In the genomic region with DNA sequence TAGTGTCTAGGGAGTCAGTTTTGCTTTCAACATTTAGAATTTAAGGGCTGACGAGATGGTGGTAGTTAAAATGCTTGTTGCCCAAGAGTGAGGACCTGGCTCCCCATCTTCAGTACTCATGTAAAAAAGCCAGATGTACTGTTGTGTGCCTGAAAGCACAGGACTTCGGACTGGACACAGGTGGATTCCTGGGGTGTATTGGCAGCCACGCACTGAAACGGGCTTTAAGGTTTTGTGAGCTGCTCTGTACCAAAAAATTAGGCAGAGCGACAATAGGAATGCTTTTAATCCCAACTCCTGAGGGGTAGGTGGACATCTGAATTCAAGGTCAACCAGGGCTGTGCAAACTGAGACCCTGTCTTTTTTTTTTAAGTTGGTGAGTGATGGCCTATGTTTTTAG, we compare ENCODE assay signal across 9 mouse cellular contexts. TPM values are rescaled to one million over a fixed set of nuclear protein-coding genes. Genes with fewer than 3 reads are reported as not detected.
DNase-seq lines count a peak whose midpoint lies in the region; ATAC-seq and TF ChIP-seq lines count a peak whose summit lies in the region.
"Had no signal": no experiment of that assay in that cellular context is flagged by ENCODE, and none has a peak within 500 bp of the region (broad histone marks: within the 10 kb centered on the region; RNA-seq: fewer than 3 reads in every experiment).

No protein-coding gene starts in this region.

- TF ChIP-seq EP300 in heart, adult 2 months (IDR thresholded peaks at IDR 0.05; ENCODE audit: insufficient read depth, low read depth, low read length) = no peak

- no peaks in the 10 kb centered on the region for H3K27me3 ChIP-seq in heart, embryonic 12.5 days (replicated peaks)
- H3K27me3 ChIP-seq in heart, adult 2 months (ENCODE audit: control insufficient read depth, insufficient read depth, low read length) = no peaks in the 10 kb centered on the region
- H3K27me3 ChIP-seq in G1E (ENCODE audit: insufficient read depth, low read length) = no peaks in the 10 kb centered on the region
- no peaks in the 10 kb centered on the region for H3K27me3 ChIP-seq in hindbrain, embryonic 10.5 days (ENCODE audit: insufficient read depth, poor library complexity, severe bottlenecking)
- H3K27me3 ChIP-seq in liver, embryonic 16.5 days (ENCODE audit: control insufficient read depth, insufficient read depth, low read depth, low read length) = no peaks in the 10 kb centered on the region
- H3K27me3 ChIP-seq: Patski had no signal

- peak overlapping the region; percentile 95; the same call in 1 of the 2 replicates for H3K9ac ChIP-seq in heart, embryonic 12.5 days
- H3K9ac ChIP-seq in heart, adult 2 months (ENCODE audit: low read depth, low read length) = no peak overlapping the region
- H3K9ac ChIP-seq in liver, embryonic 16.5 days (ENCODE audit: low read depth, low read length) = peak overlapping the region; percentile 97

- peak overlapping the region; percentile 93; the same call in 1 of the 2 replicates for H3K4me3 ChIP-seq in heart, embryonic 12.5 days
- no peak overlapping the region for H3K4me3 ChIP-seq in heart, adult 2 months
- peak overlapping the region; percentile 91; the same call in 1 of the 2 replicates for H3K4me3 ChIP-seq in G1E (ENCODE audit: low read depth, low read length)
- peak overlapping the region; percentile 88 for H3K4me3 ChIP-seq in hindbrain, embryonic 10.5 days
- H3K4me3 ChIP-seq in liver, embryonic 16.5 days (ENCODE audit: low read depth, low read length) = peak overlapping the region; percentile 97

- peaks cover 13% of the 10 kb centered on the region for H3K36me3 ChIP-seq in heart, embryonic 12.5 days
- peaks cover 6% of the 10 kb centered on the region for H3K36me3 ChIP-seq in heart, adult 2 months (ENCODE audit: control insufficient read depth, insufficient read depth, low read length)
- peaks cover 51% of the 10 kb centered on the region for H3K36me3 ChIP-seq in G1E (replicated peaks)
- peaks cover 16% of the 10 kb centered on the region for H3K36me3 ChIP-seq in hindbrain, embryonic 10.5 days
- peaks cover 3% of the 10 kb centered on the region for H3K36me3 ChIP-seq in liver, embryonic 16.5 days (ENCODE audit: control insufficient read depth, insufficient read depth)

- H3K4me2 ChIP-seq in heart, embryonic 12.5 days = peak overlapping the region; percentile 94
- peak overlapping the region; percentile 93 for H3K4me2 ChIP-seq in liver, embryonic 16.5 days (ENCODE audit: low read depth, low read length)

- H3K9me3 ChIP-seq in heart, embryonic 12.5 days (replicated peaks) = no peaks in the 10 kb centered on the region
- no peaks in the 10 kb centered on the region for H3K9me3 ChIP-seq in G1E (replicated peaks)
- H3K9me3 ChIP-seq in hindbrain, embryonic 10.5 days = no peaks in the 10 kb centered on the region
- H3K9me3 ChIP-seq in liver, embryonic 16.5 days (replicated peaks; ENCODE audit: control insufficient read depth, low read length) = no peaks in the 10 kb centered on the region

- DNase-seq in heart, adult 2 months = no peak
- no peak for DNase-seq in G1E (ENCODE audit: low spot score)
- no peak for DNase-seq in hindbrain, embryonic 10.5 days (ENCODE audit: low spot score)
- DNase-seq in ovary, postnatal 36 days (ENCODE audit: low spot score) = no peak
- no peak for DNase-seq in left cerebral cortex, postnatal 10 days (ENCODE audit: extremely low spot score in 1 of 2, low spot score in 2 of 2)

- peaks cover 31% of the 10 kb centered on the region for H3K4me1 ChIP-seq in heart, embryonic 12.5 days (replicated peaks)
- H3K4me1 ChIP-seq in heart, adult 2 months (ENCODE audit: control insufficient read depth, insufficient read depth, low read length) = peaks cover 11% of the 10 kb centered on the region
- peaks cover 42% of the 10 kb centered on the region for H3K4me1 ChIP-seq in G1E (ENCODE audit: insufficient read depth, low read depth, low read length)
- H3K4me1 ChIP-seq in hindbrain, embryonic 10.5 days (replicated peaks) = peaks cover 40% of the 10 kb centered on the region
- peaks cover 40% of the 10 kb centered on the region for H3K4me1 ChIP-seq in liver, embryonic 16.5 days (ENCODE audit: control insufficient read depth, low read depth, low read length)

- no peak for ATAC-seq in heart, embryonic 12.5 days (ENCODE audit: insufficient number of reproducible peaks, low FRiP score)
- ATAC-seq in G1E (ENCODE audit: extremely low read depth, insufficient number of reproducible peaks, low FRiP score, poor library complexity, severe bottlenecking) = no peak
- ATAC-seq in liver, embryonic 16.5 days (ENCODE audit: low read depth) = no peak
- no peak for ATAC-seq in erythroid progenitor cell, adult 5-6 weeks (replicated peaks; ENCODE audit: low FRiP score, poor library complexity, severe bottlenecking)

- intact Hi-C loops in heart, adult 2 months (cut with DNase I) = loop anchor here (2.0 to 5.0 kb wide), 2 partner anchors 37 to 95 kb away; partner anchors contain the start of genes Borcs8, Mef2b and Rfxank
- intact Hi-C loops in left cerebral cortex, postnatal 10 days (cut with DNase I) = no loop called here

- H3K79me2 ChIP-seq in heart, adult 2 months (replicated peaks; ENCODE audit: control insufficient read depth, insufficient read depth, low read length) = peaks cover 15% of the 10 kb centered on the region

- WGBS in heart, embryonic 12.5 days = 86% methylated on average over 5 of the region's 5 CpGs
- 90% methylated on average over 5 of the region's 5 CpGs for WGBS in heart, adult 2 months
- WGBS in hindbrain, embryonic 10.5 days = 89% methylated on average over 5 of the region's 5 CpGs
- WGBS in liver, embryonic 16.5 days (ENCODE audit: insufficient replicate concordance) = 78% methylated on average over 5 of the region's 5 CpGs

- H3K27ac ChIP-seq in heart, embryonic 12.5 days (ENCODE audit: poor library complexity, severe bottlenecking) = no peak overlapping the region
- H3K27ac ChIP-seq in heart, adult 2 months = no peak overlapping the region
- H3K27ac ChIP-seq in hindbrain, embryonic 10.5 days = 0 out of 2 replicates have a peak overlapping the region, but pooled peaks have one; percentile 23
- H3K27ac ChIP-seq in liver, embryonic 16.5 days (ENCODE audit: low read length) = no peak overlapping the region

- TF ChIP-seq CTCF in heart, adult 2 months (IDR thresholded peaks at IDR 0.05) = no peak
- TF ChIP-seq CTCF in G1E (IDR thresholded peaks at IDR 0.05; ENCODE audit: low read depth, low read length) = no peak

- no peak for TF ChIP-seq POLR2A in heart, adult 2 months (IDR thresholded peaks at IDR 0.05; ENCODE audit: insufficient read depth, low read depth, low read length)

RNA-seq across cellular contexts. Expression of gene Sugp1, which starts 1.4 kb away (rescaled TPM):
- polyA plus RNA-seq in heart, embryonic 12.5 days (2016; fragmentation: Nextera tagmentation; extraction: Ambion mirVana) = 32.7 and 34.0 TPM in 2 replicates
- total RNA-seq in heart, adult 2 months (2021) = 10 to 100 TPM; 15.8 to 19.6 TPM
- 6.7 and 10.6 TPM in 2 replicates for polyA plus RNA-seq in heart, adult 2 months (2012; rRNA removed)
- total RNA-seq in G1E (2014; fragmentation: Nextera tagmentation) (17.9 and 43.3 TPM in 2 replicates), G1E (2017) (33.1 and 36.0 TPM in 2 replicates)
- polyA plus RNA-seq in G1E (2012) = 44.9 and 52.9 TPM in 2 replicates
- polyA plus RNA-seq in hindbrain, embryonic 10.5 days (2016; fragmentation: Nextera tagmentation; extraction: Ambion mirVana) = 51.3 and 54.2 TPM in 2 replicates
- 14.7 and 14.9 TPM in 2 replicates for polyA plus RNA-seq in liver, embryonic 16.5 days (2015; fragmentation: Nextera tagmentation; extraction: Ambion mirVana)
- 15.9 and 20.1 TPM in 2 replicates for total RNA-seq in erythroid progenitor cell, adult 5-6 weeks (2015; ENCODE audit: low replicate concordance)
- 21.0 and 24.9 TPM in 2 replicates for total RNA-seq in erythroid progenitor cell, adult 5-6 weeks (2017; ENCODE audit: low replicate concordance)
- 10 to 100 TPM; 51.6 to 56.7 TPM for total RNA-seq in left cerebral cortex, postnatal 10 days (2021)

RNA-seq across cellular contexts. Expression of gene Mau2, which starts 1.5 kb away (rescaled TPM):
- 39.9 and 42.1 TPM in 2 replicates for polyA plus RNA-seq in heart, embryonic 12.5 days (2016; fragmentation: Nextera tagmentation; extraction: Ambion mirVana)
- total RNA-seq in heart, adult 2 months (2021) = 10 to 100 TPM; 30.1 to 32.6 TPM
- 33.2 and 46.9 TPM in 2 replicates for polyA plus RNA-seq in heart, adult 2 months (2012; rRNA removed)
- total RNA-seq in G1E (2014; fragmentation: Nextera tagmentation) = 49.6 and 53.2 TPM in 2 replicates
- 35.4 and 37.8 TPM in 2 replicates for total RNA-seq in G1E (2017)
- 29.6 and 34.2 TPM in 2 replicates for polyA plus RNA-seq in G1E (2012)
- polyA plus RNA-seq in hindbrain, embryonic 10.5 days (2016; fragmentation: Nextera tagmentation; extraction: Ambion mirVana) = 62.6 and 66.8 TPM in 2 replicates
- 21.7 and 22.6 TPM in 2 replicates for polyA plus RNA-seq in liver, embryonic 16.5 days (2015; fragmentation: Nextera tagmentation; extraction: Ambion mirVana)
- 27.2 and 35.3 TPM in 2 replicates for total RNA-seq in erythroid progenitor cell, adult 5-6 weeks (2015; ENCODE audit: low replicate concordance)
- 39.1 and 39.2 TPM in 2 replicates for total RNA-seq in erythroid progenitor cell, adult 5-6 weeks (2017; ENCODE audit: low replicate concordance)
- total RNA-seq in left cerebral cortex, postnatal 10 days (2021) = 10 to 100 TPM; 81.6 to 82.9 TPM

RNA-seq across cellular contexts. Expression of gene Tm6sf2, which starts 28.7 kb away (rescaled TPM):
- 1.3 and 1.6 TPM in 2 replicates for polyA plus RNA-seq in heart, embryonic 12.5 days (2016; fragmentation: Nextera tagmentation; extraction: Ambion mirVana)
- under 1 TPM; 0.64 to 0.94 TPM for total RNA-seq in heart, adult 2 months (2021)
- polyA plus RNA-seq in heart, adult 2 months (2012; rRNA removed) = 2.7 and 3.1 TPM in 2 replicates
- total RNA-seq in G1E (2014; fragmentation: Nextera tagmentation) = not detected in 2 replicates
- 0.38 and 1.1 TPM in 2 replicates for total RNA-seq in G1E (2017)
- polyA plus RNA-seq in G1E (2012) = 0.07 and 0.23 TPM in 2 replicates
- polyA plus RNA-seq in hindbrain, embryonic 10.5 days (2016; fragmentation: Nextera tagmentation; extraction: Ambion mirVana) = 0.56 and 0.88 TPM in 2 replicates
- polyA plus RNA-seq in liver, embryonic 16.5 days (2015; fragmentation: Nextera tagmentation; extraction: Ambion mirVana) = 1.8 and 3.0 TPM in 2 replicates
- 1.3 TPM in 1 of 2 replicates, not detected in the other for total RNA-seq in erythroid progenitor cell, adult 5-6 weeks (2015; ENCODE audit: low replicate concordance)
- not detected in 2 replicates for total RNA-seq in erythroid progenitor cell, adult 5-6 weeks (2017; ENCODE audit: low replicate concordance)
- total RNA-seq in left cerebral cortex, postnatal 10 days (2021) = 1 to 10 TPM; 1.4 TPM

RNA-seq across cellular contexts. Expression of gene Hapln4, which starts 39.3 kb away (rescaled TPM):
- polyA plus RNA-seq in heart, embryonic 12.5 days (2016; fragmentation: Nextera tagmentation; extraction: Ambion mirVana) = 0.11 and 0.24 TPM in 2 replicates
- total RNA-seq in heart, adult 2 months (2021) = under 1 TPM in 1 of 2 experiments, not detected in 1; 0.10 TPM
- 0.15 and 0.16 TPM in 2 replicates for polyA plus RNA-seq in heart, adult 2 months (2012; rRNA removed)
- total RNA-seq in G1E (2014; fragmentation: Nextera tagmentation) (not detected in 2 replicates), G1E (2017) (0.05 TPM in 1 of 2 replicates, not detected in the other)
- polyA plus RNA-seq in G1E (2012) = not detected in 2 replicates
- polyA plus RNA-seq in hindbrain, embryonic 10.5 days (2016; fragmentation: Nextera tagmentation; extraction: Ambion mirVana) = 0.12 and 0.20 TPM in 2 replicates
- polyA plus RNA-seq in liver, embryonic 16.5 days (2015; fragmentation: Nextera tagmentation; extraction: Ambion mirVana) = 0.04 TPM in 1 of 2 replicates, not detected in the other
- total RNA-seq in erythroid progenitor cell, adult 5-6 weeks (2015; ENCODE audit: low replicate concordance) = not detected in 2 replicates
- total RNA-seq in erythroid progenitor cell, adult 5-6 weeks (2017; ENCODE audit: low replicate concordance) = not detected in 2 replicates
- 1 to 10 TPM; 3.0 to 6.5 TPM for total RNA-seq in left cerebral cortex, postnatal 10 days (2021)

RNA-seq across cellular contexts. Expression of gene Gatad2a, which starts 47.8 kb away (rescaled TPM):
- polyA plus RNA-seq in heart, embryonic 12.5 days (2016; fragmentation: Nextera tagmentation; extraction: Ambion mirVana) = 55.6 and 59.2 TPM in 2 replicates
- total RNA-seq in heart, adult 2 months (2021) = 10 to 100 TPM; 36.4 TPM
- 23.7 and 24.7 TPM in 2 replicates for polyA plus RNA-seq in heart, adult 2 months (2012; rRNA removed)
- total RNA-seq in G1E (2014; fragmentation: Nextera tagmentation) (99.3 and 101 TPM in 2 replicates), G1E (2017) (44.4 and 52.2 TPM in 2 replicates)
- polyA plus RNA-seq in G1E (2012) = 104 and 139 TPM in 2 replicates
- polyA plus RNA-seq in hindbrain, embryonic 10.5 days (2016; fragmentation: Nextera tagmentation; extraction: Ambion mirVana) = 46.9 and 50.3 TPM in 2 replicates
- 17.2 and 18.9 TPM in 2 replicates for polyA plus RNA-seq in liver, embryonic 16.5 days (2015; fragmentation: Nextera tagmentation; extraction: Ambion mirVana)
- 42.8 and 46.9 TPM in 2 replicates for total RNA-seq in erythroid progenitor cell, adult 5-6 weeks (2015; ENCODE audit: low replicate concordance)
- 47.5 and 48.0 TPM in 2 replicates for total RNA-seq in erythroid progenitor cell, adult 5-6 weeks (2017; ENCODE audit: low replicate concordance)
- total RNA-seq in left cerebral cortex, postnatal 10 days (2021) = 10 to 100 TPM; 24.8 to 30.0 TPM
